Mouse (Mus musculus): ENCODE measurements around the gene Nfe2l1. TPM values are rescaled to one million over a fixed set of nuclear protein-coding genes. Genes with fewer than 3 reads are reported as not detected.

Gene Nfe2l1
- polyA plus RNA-seq, 1 experiment = 106 TPM

GRCm38 (mm10) chr11:96848694-96849093 lies 18.9 kb upstream of the Nfe2l1 start:
- Histone ChIP-seq H3K27ac (ENCODE audit: insufficient read depth, low read depth, low read length) (no peak overlapping the region), H3K4me3 (ENCODE audit: insufficient read depth, low read length) (no peak overlapping the region), H3K4me1 (ENCODE audit: control insufficient read depth, insufficient read depth, low read length) (no peaks in the 10 kb centered on the region; the same call in 1 of the 2 replicates)
- no peak for TF ChIP-seq POLR2A (IDR thresholded peaks at IDR 0.05; ENCODE audit: borderline replicate concordance, low read depth, low read length)
- TF ChIP-seq CTCF (IDR thresholded peaks at IDR 0.05; ENCODE audit: low read depth, low read length) = no peak

- no peak for TF ChIP-seq CTCF (IDR thresholded peaks at IDR 0.05; ENCODE audit: low read depth, low read length)
- TF ChIP-seq POLR2A (IDR thresholded peaks at IDR 0.05; ENCODE audit: borderline replicate concordance, low read depth, low read length) = no peak
- H3K4me3 ChIP-seq (ENCODE audit: insufficient read depth, low read length) = no peak overlapping the region
- no peaks in the 10 kb centered on the region; the same call in 1 of the 2 replicates for H3K4me1 ChIP-seq (ENCODE audit: control insufficient read depth, insufficient read depth, low read length)
Observed at GRCm38 (mm10) chr11:96847240-96847639, 17.5 kb upstream of the Nfe2l1 start.

GRCm38 (mm10) chr11:96843627-96844026 lies 13.9 kb upstream of the Nfe2l1 start:
- Histone ChIP-seq H3K4me3 (ENCODE audit: insufficient read depth, low read length) (no peak overlapping the region), H3K27ac (ENCODE audit: insufficient read depth, low read depth, low read length) (no peak overlapping the region), H3K4me1 (ENCODE audit: control insufficient read depth, insufficient read depth, low read length) (no peaks in the 10 kb centered on the region)
- TF ChIP-seq POLR2A (IDR thresholded peaks at IDR 0.05; ENCODE audit: borderline replicate concordance, low read depth, low read length) (no peak), CTCF (IDR thresholded peaks at IDR 0.05; ENCODE audit: low read depth, low read length) (no peak)

More at GRCm38 (mm10) chr11:96847240-96847639, 17.5 kb upstream of the Nfe2l1 start:
- H3K27ac ChIP-seq (ENCODE audit: insufficient read depth, low read depth, low read length) = no peak overlapping the region

GRCm38 (mm10) chr11:96840290-96840689 lies 10.5 kb upstream of the Nfe2l1 start:
- Histone ChIP-seq H3K4me3 (ENCODE audit: insufficient read depth, low read length) (no peak overlapping the region), H3K4me1 (ENCODE audit: control insufficient read depth, insufficient read depth, low read length) (peaks cover 13% of the 10 kb centered on the region), H3K27ac (ENCODE audit: insufficient read depth, low read depth, low read length) (no peak overlapping the region)
- TF ChIP-seq POLR2A (IDR thresholded peaks at IDR 0.05; ENCODE audit: borderline replicate concordance, low read depth, low read length) (no peak), CTCF (IDR thresholded peaks at IDR 0.05; ENCODE audit: low read depth, low read length) (no peak)

- H3K27ac ChIP-seq (ENCODE audit: insufficient read depth, low read depth, low read length) = no peak overlapping the region
- H3K4me1 ChIP-seq (ENCODE audit: control insufficient read depth, insufficient read depth, low read length) = peaks cover 13% of the 10 kb centered on the region
- no peak overlapping the region for H3K4me3 ChIP-seq (ENCODE audit: insufficient read depth, low read length)
- TF ChIP-seq POLR2A (IDR thresholded peaks at IDR 0.05; ENCODE audit: borderline replicate concordance, low read depth, low read length) = no peak
- TF ChIP-seq CTCF (IDR thresholded peaks at IDR 0.05; ENCODE audit: low read depth, low read length) = no peak
Observed at GRCm38 (mm10) chr11:96839877-96840276, 10.1 kb upstream of the Nfe2l1 start.

DNA sequence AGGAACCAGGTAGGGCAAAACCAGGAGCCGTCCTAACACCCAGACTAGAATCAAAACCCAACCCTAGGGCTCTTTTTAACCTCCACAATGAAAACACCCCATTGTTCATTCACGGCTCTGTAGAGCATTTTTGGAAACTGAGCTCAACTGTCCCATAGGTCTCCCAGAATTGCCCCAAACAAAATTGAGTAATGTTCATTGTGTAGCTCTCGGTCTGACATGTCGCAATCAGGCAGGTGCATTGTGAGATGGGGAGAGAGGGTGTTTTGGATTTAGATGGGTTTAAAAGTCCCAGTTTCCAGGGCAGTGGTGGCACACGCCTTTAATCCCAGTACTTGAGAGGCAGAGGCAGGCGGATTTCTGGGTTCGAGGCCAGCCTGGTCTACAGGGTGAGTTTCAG lies 9.7 kb upstream of the Nfe2l1 start:
- no peak overlapping the region for H3K4me3 ChIP-seq (ENCODE audit: insufficient read depth, low read length)
- H3K4me1 ChIP-seq (ENCODE audit: control insufficient read depth, insufficient read depth, low read length) = peaks cover 13% of the 10 kb centered on the region
- no peak overlapping the region for H3K27ac ChIP-seq (ENCODE audit: insufficient read depth, low read depth, low read length)
- TF ChIP-seq POLR2A (IDR thresholded peaks at IDR 0.05; ENCODE audit: borderline replicate concordance, low read depth, low read length) (no peak), CTCF (IDR thresholded peaks at IDR 0.05; ENCODE audit: low read depth, low read length) (no peak)

DNA sequence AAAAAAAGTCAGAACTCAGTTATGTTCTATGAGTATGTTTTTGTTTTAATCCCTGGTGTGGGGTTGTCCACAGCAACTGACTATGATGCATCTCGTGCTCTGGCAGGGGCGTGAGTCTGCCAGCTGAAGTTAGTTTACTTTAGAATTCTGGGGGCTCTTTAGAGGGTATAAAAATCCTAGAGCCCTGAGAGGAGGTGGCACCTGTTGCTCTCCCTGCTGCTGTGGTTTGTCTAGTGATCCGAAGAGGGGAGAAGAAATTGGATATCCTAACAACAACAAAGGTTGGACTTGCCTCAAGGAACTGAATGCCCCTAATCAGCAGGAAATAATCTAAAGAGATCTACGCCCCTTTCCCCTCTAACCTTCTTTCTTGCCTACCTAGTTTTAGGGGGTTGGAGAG lies 8.6 kb upstream of the Nfe2l1 start:
- H3K4me3 ChIP-seq (ENCODE audit: insufficient read depth, low read length) = no peak overlapping the region
- peaks cover 13% of the 10 kb centered on the region for H3K4me1 ChIP-seq (ENCODE audit: control insufficient read depth, insufficient read depth, low read length)
- TF ChIP-seq POLR2A (IDR thresholded peaks at IDR 0.05; ENCODE audit: borderline replicate concordance, low read depth, low read length) (no peak), CTCF (IDR thresholded peaks at IDR 0.05; ENCODE audit: low read depth, low read length) (no peak)
- H3K27ac ChIP-seq (ENCODE audit: insufficient read depth, low read depth, low read length) = no peak overlapping the region

GRCm38 (mm10) chr11:96837298-96837697 lies 7.5 kb upstream of the Nfe2l1 start:
- Histone ChIP-seq H3K4me1 (ENCODE audit: control insufficient read depth, insufficient read depth, low read length) (peaks cover 23% of the 10 kb centered on the region), H3K27ac (ENCODE audit: insufficient read depth, low read depth, low read length) (peak overlapping the region; percentile 55), H3K4me3 (ENCODE audit: insufficient read depth, low read length) (no peak overlapping the region)
- TF ChIP-seq POLR2A (IDR thresholded peaks at IDR 0.05; ENCODE audit: borderline replicate concordance, low read depth, low read length) (no peak), CTCF (IDR thresholded peaks at IDR 0.05; ENCODE audit: low read depth, low read length) (no peak)

DNA sequence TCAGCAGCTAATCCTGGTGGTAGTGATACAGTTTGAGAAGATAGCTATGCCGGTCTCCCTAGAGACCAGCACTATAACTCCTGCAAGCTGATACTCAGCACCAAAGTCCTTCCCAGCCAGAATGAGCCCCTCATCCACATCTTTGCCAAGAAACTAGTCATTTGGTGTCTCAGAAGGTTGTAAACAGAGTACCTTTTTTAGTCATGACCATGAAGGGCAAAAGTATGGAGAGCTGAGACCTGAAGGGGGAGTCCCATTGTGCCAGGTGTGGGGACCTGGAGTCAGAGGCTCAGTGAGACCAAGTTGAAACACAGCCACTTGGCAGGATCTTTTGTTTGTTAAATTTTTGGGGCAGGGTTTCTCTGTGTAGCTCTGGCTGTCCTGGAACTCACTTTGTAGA lies 4.4 kb upstream of the Nfe2l1 start:
- no peak overlapping the region for H3K27ac ChIP-seq (ENCODE audit: insufficient read depth, low read depth, low read length)
- no peak for TF ChIP-seq POLR2A (IDR thresholded peaks at IDR 0.05; ENCODE audit: borderline replicate concordance, low read depth, low read length)
- no peak for TF ChIP-seq CTCF (IDR thresholded peaks at IDR 0.05; ENCODE audit: low read depth, low read length)
- H3K4me3 ChIP-seq (ENCODE audit: insufficient read depth, low read length) = no peak overlapping the region
- H3K4me1 ChIP-seq (ENCODE audit: control insufficient read depth, insufficient read depth, low read length) = peaks cover 32% of the 10 kb centered on the region

DNA sequence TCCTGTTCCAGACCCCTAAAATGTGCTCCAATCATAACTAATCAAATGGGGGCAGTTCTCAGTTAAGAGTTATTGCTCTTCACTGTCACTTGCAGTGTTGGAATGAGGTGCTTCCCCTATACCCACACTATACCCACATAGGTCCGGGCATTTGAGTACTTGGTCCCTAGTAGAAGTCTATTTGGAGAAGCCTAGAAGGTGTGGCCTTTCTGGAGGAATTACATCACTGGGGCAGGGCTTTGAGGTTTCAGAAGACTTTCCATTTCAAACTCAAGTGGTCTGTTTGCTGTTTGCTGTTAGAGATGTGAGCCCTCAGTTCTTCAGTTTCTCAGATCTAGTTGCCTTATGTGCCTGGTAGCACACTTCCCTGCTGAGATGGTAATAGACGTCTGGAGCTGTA lies 3.2 kb upstream of the Nfe2l1 start:
- H3K4me1 ChIP-seq (ENCODE audit: control insufficient read depth, insufficient read depth, low read length) = peaks cover 32% of the 10 kb centered on the region

GRCm38 (mm10) chr11:96832541-96832940 lies 2.8 kb upstream of the Nfe2l1 start:
- no peak overlapping the region for H3K4me3 ChIP-seq (ENCODE audit: insufficient read depth, low read length)
- TF ChIP-seq CTCF (IDR thresholded peaks at IDR 0.05; ENCODE audit: low read depth, low read length) = no peak
- TF ChIP-seq POLR2A (IDR thresholded peaks at IDR 0.05; ENCODE audit: borderline replicate concordance, low read depth, low read length) = no peak
- H3K4me1 ChIP-seq (ENCODE audit: control insufficient read depth, insufficient read depth, low read length) = peaks cover 31% of the 10 kb centered on the region
- H3K27ac ChIP-seq (ENCODE audit: insufficient read depth, low read depth, low read length) = peak overlapping the region; percentile 24

More for the DNA sequence above, 3.2 kb upstream of the Nfe2l1 start:
- peak overlapping the region; percentile 17 for H3K27ac ChIP-seq (ENCODE audit: insufficient read depth, low read depth, low read length)
- H3K4me3 ChIP-seq (ENCODE audit: insufficient read depth, low read length) = no peak overlapping the region
- TF ChIP-seq POLR2A (IDR thresholded peaks at IDR 0.05; ENCODE audit: borderline replicate concordance, low read depth, low read length) = no peak
- no peak for TF ChIP-seq CTCF (IDR thresholded peaks at IDR 0.05; ENCODE audit: low read depth, low read length)
